Mouse (Mus musculus) layer of hippocampus, adult 2 months (tissue): ENCODE results near the gene Rgs9. TPM values are rescaled to one million over a fixed set of nuclear protein-coding genes. Genes with fewer than 3 reads are reported as not detected.

ENCODE experiments used
- DNase-seq, 2 experiments: peaks; one replicate each; pipeline ENCODE4 v3.0.0; 2022; ENCODE audit warnings: low spot score in 2 of 2
- H3K27ac ChIP-seq: fragments of 200-600 bp; 2 replicates; pipeline ENCODE4 v1.8.1; 2022
- H3K4me3 ChIP-seq: fragments of 200-600 bp; 2 replicates; pipeline ENCODE4 v1.8.1; 2022; ENCODE audit warnings: mild to moderate bottlenecking
- CTCF ChIP-seq: fragments of 200-600 bp; conservative IDR thresholded peaks from 2 replicates; pipeline ENCODE4 v1.8.1; 2022; ENCODE audit warnings: antibody characterized with exemption, mild to moderate bottlenecking, moderate library complexity
- total RNA-seq, 2 experiments: library from RNA; stranded (reverse); gene quantifications; 2 replicates each; pipeline ENCODE4 v1.2.3; 2021

Gene Rgs9
- total RNA-seq, 2 experiments from 2014 or later: 15.1 to 16.2 TPM

DNA sequence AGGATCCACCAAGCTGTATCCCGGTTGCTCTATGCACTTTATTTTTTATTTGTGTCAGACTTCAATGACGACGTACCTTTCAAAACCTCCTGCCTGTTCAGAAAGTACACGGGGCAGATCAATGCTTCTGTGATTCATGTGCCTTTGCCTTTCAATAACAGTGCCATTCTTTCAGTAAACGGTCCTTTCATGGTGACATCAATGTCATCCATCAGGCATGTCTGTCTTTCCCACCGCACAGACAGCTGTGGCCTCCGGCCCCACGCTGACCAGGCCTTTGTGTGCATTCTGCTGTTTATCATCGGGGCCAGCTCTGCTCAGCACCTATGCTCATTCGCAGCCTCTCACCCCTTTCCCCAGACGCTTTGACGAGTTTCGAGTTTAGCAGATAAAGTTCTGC lies 91.2 kb downstream of the Rgs9 start:
- H3K4me3 ChIP-seq: no peak overlapping the region
- no peak overlapping the region for H3K27ac ChIP-seq
- TF ChIP-seq CTCF: no peak
- no peak for DNase-seq

- no peak overlapping the region for H3K4me3 ChIP-seq
- no peak overlapping the region for H3K27ac ChIP-seq
- no peak for DNase-seq
- no peak for TF ChIP-seq CTCF
Measured at GRCm38 (mm10) chr11:109206028-109206427, 91.9 kb downstream of the Rgs9 start.

- Histone ChIP-seq H3K4me3 (no peak overlapping the region), H3K27ac (no peak overlapping the region)
- TF ChIP-seq CTCF: no peak
- no peak for DNase-seq
Measured at GRCm38 (mm10) chr11:109199612-109200293, 98.2 kb downstream of the Rgs9 start.

DNA sequence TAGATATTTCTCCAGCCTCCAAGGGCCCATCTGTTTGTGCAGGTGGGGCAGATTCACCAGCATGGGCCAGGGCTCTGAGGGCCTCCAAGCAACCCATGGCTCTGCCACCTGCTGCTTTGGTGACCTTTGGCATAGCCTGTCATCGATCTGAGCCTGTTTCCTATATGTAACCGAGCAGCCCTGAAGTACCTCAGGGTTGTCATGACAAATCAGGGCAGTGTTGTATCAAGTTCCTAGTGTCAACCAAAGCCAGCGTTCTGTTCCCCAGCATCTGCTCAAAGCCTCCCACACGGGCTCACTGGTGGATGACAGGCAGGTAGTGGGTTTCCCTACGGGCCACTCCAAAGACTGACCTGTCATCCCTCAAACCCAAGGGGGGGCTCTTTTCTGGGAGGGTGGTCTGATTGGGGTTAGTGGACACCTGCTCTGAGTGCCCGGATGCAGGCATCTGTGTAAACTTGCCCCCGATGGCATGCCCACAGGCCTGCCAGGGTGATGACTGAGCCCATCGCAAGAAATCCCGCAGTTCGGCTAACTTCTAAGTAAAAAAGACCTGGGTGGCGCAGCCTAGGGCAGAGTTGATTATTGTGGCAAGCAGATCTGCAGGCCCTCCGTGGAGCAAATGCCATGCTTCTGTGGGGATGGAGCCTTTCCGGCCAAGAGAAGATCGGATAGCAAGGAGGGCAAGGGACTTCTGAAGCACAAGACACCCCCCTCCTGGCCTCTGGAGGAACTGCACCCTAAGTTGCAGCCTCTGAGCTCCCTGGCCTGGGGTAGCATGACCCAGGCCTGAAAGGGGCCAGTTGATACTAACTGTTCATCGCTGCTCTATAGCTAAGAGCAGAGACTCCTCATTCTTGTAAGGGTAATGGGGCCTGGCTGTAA lies 105.0 kb downstream of the Rgs9 start:
- Histone ChIP-seq H3K4me3 (no peak overlapping the region), H3K27ac (no peak overlapping the region)
- peak; percentile 32 to 72 for DNase-seq
- peak; percentile 95 for TF ChIP-seq CTCF

- no peak for DNase-seq
- no peak for TF ChIP-seq CTCF
- no peak overlapping the region for H3K4me3 ChIP-seq
- H3K27ac ChIP-seq: no peak overlapping the region
Measured at GRCm38 (mm10) chr11:109188235-109188634, 109.7 kb downstream of the Rgs9 start.

GRCm38 (mm10) chr11:109187631-109188184 lies 110.2 kb downstream of the Rgs9 start:
- DNase-seq: no peak
- TF ChIP-seq CTCF: no peak
- H3K27ac ChIP-seq: no peak overlapping the region
- no peak overlapping the region for H3K4me3 ChIP-seq

DNA sequence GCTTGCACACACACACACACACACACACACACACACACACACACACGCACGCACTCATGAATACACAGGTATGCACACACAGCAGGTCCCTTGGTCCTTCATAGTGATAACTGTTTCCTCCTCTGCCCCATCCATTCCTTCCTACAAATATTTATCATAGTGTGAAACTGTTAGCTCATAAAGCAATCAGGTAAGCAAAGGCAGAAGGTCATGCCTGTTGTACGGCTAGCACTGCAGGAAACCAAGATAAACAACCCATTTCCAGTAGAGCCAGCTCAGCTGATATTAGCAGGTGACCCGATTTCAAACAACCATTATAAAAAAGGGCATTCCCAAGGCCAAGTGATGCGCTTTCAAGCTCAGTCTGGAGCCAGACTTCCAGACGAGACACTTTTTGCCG lies 116.8 kb downstream of the Rgs9 start:
- TF ChIP-seq CTCF: no peak
- no peak overlapping the region for H3K4me3 ChIP-seq
- DNase-seq: no peak
- H3K27ac ChIP-seq: no peak overlapping the region

DNA sequence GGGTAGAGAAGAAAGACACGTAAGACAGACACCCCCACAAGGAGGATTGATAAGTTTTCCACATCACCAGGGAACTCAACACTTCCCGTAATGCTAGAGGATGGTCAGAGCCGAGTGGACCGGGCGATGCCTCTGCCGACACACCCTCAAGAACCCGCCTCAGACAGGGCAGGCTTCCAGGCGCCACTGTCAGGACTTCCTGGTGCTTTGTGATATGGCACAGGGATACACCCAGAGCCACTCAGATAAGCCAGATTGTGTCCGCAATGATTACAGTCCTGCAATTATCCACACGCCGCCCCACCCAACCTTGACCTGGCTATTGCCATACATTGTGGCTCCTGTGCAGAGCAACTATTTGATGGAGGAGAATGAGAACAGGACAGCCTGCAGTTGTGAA lies 117.6 kb downstream of the Rgs9 start:
- TF ChIP-seq CTCF: no peak
- H3K4me3 ChIP-seq: no peak overlapping the region
- no peak overlapping the region for H3K27ac ChIP-seq
- DNase-seq: no peak

GRCm38 (mm10) chr11:109178788-109179518 lies 119.0 kb downstream of the Rgs9 start:
- no peak overlapping the region for H3K27ac ChIP-seq
- peak; percentile 92 for TF ChIP-seq CTCF
- no peak overlapping the region for H3K4me3 ChIP-seq
- peak; percentile 59 to 68 for DNase-seq

DNA sequence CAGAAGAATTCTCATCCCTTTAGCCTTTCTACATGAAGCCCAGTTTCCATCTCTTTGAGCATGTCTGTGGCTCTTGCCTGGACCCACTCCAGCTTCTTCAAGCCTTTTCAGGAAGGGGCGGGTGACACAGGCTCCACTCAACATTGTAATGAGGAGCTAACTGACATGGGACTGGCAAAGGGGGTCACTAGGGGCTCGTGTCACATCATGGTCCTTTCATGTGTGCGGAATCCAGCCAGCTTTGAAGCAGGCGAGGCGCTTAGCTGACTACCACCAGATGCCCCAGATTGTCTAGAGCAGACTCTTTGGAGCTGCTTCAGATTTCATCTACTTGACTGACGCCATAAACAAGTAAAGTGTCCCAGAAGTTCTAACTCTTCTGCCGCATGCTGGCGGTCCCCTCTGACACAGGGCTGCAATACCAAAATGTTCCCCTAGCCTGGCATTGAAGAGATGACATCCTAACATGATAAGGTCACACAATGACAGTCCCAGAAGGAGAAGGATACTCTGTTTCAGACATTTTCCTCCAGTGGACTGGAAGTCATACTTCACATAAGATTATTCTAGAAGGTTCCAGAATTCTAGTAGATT lies 122.5 kb downstream of the Rgs9 start:
- Histone ChIP-seq H3K27ac (no peak overlapping the region), H3K4me3 (no peak overlapping the region)
- no peak for TF ChIP-seq CTCF
- no peak for DNase-seq

Other genes starting within 250 kb of the Rgs9 start
- gene E030025P04Rik, start 153.8 kb downstream of the Rgs9 start, total RNA-seq: not detected
- gene Gna13, start 64.7 kb upstream of the Rgs9 start, total RNA-seq: 10 to 100 TPM; 55.5 to 60.9 TPM
- gene 9930022D16Rik, start 115.8 kb upstream of the Rgs9 start, total RNA-seq: not detected
- gene Amz2, start 127.8 kb upstream of the Rgs9 start, total RNA-seq: 10 to 100 TPM; 54.7 to 64.7 TPM
- 10 to 100 TPM; 11.7 to 13.9 TPM for gene Arsg, start 175.2 kb upstream of the Rgs9 start, total RNA-seq
- gene Slc16a6, start 175.5 kb upstream of the Rgs9 start, total RNA-seq: 1 to 10 TPM; 7.2 to 8.1 TPM